Mouse (Mus musculus) forebrain, embryonic 16.5 days (tissue): ENCODE measurements at regions not wholly inside any gene's neighbourhood (a gene's known extent, or its start where the extent isn't known, plus 50 kb on each side); places are given as distances from the start of the nearest gene placed in this dataset.
"Not testable (repeated sequence)": the region's sequence is repeated elsewhere in the genome, so short reads cannot be mapped to it uniquely, and the experiment has no call there.

Source experiments
- ATAC-seq: fragments of 200-750 bp; cut with Nextera tagmentation; 2 replicates; pipeline ENCODE4 v1.8.0; 2017; ENCODE audit warnings: mild to moderate bottlenecking, moderate library complexity
- H3K27ac ChIP-seq: fragments of 300-500 bp; sonication (generic); 2 replicates; pipeline ENCODE4 v1.5.1; 2014; ENCODE audit warnings: low read length, control low read depth
- H3K27me3 ChIP-seq: fragments of 300-500 bp; sonication (generic); replicated peaks from 2 replicates; pipeline ENCODE4 v1.6.1; 2014; ENCODE audit warnings: low read length; ENCODE audit not compliant: control insufficient read depth, insufficient read depth
- H3K36me3 ChIP-seq: fragments of 300-500 bp; sonication (generic); 2 replicates; pipeline ENCODE4 v1.6.1; 2014; ENCODE audit not compliant: control insufficient read depth, insufficient read depth
- H3K4me1 ChIP-seq: fragments of 300-500 bp; sonication (generic); replicated peaks from 2 replicates; pipeline ENCODE4 v1.6.1; 2014; ENCODE audit warnings: low read length; ENCODE audit not compliant: control insufficient read depth, insufficient read depth
- H3K4me2 ChIP-seq: fragments of 300-500 bp; sonication (generic); 2 replicates; pipeline ENCODE4 v1.6.1; 2014; ENCODE audit warnings: mild to moderate bottlenecking, low read length, control low read depth
- H3K4me3 ChIP-seq: fragments of 300-500 bp; sonication (generic); replicated peaks from 2 replicates; pipeline ENCODE4 v1.5.1; 2014; ENCODE audit warnings: mild to moderate bottlenecking, low read length, control low read depth
- H3K9ac ChIP-seq: fragments of 300-500 bp; sonication (generic); replicated peaks from 2 replicates; pipeline ENCODE4 v1.6.1; 2014; ENCODE audit warnings: low read depth, low read length, control low read depth
- H3K9me3 ChIP-seq: fragments of 300-500 bp; sonication (generic); 2 replicates; pipeline ENCODE4 v1.6.1; 2016; ENCODE audit warnings: low read length; ENCODE audit not compliant: control insufficient read depth
- WGBS: fragments of 180-500 bp; shearing (Covaris S2); extraction: QIAGEN DNeasy Blood & Tissue Kit; methylation state at CpG from one replicate; pipeline ENCODE4 v1.1.7; 2014; 5-methylcytosine and 5-hydroxymethylcytosine counted together

GRCm38 (mm10) chr19:27099921-27100320 lies 116.4 kb upstream of the Vldlr start:
- H3K9me3 ChIP-seq, result no peaks in the 10 kb centered on the region
- 70% methylated on average over 1 of the region's 1 CpGs for WGBS
- H3K9ac ChIP-seq, result no peak overlapping the region
- H3K4me1 ChIP-seq, result no peaks in the 10 kb centered on the region
- no peak for ATAC-seq
- H3K4me3 ChIP-seq, result no peak overlapping the region
- no peaks in the 10 kb centered on the region for H3K27me3 ChIP-seq
- no peak overlapping the region for H3K4me2 ChIP-seq
- no peaks in the 10 kb centered on the region for H3K36me3 ChIP-seq
- no peak overlapping the region for H3K27ac ChIP-seq

- ATAC-seq, result no peak
- H3K4me2 ChIP-seq, result no peak overlapping the region
- H3K36me3 ChIP-seq, result no peaks in the 10 kb centered on the region
- 93% methylated on average over 2 of the region's 2 CpGs for WGBS
- H3K27ac ChIP-seq, result no peak overlapping the region
- H3K27me3 ChIP-seq, result no peaks in the 10 kb centered on the region
- no peak overlapping the region for H3K4me3 ChIP-seq
- H3K9me3 ChIP-seq, result no peaks in the 10 kb centered on the region
- no peak overlapping the region for H3K9ac ChIP-seq
- H3K4me1 ChIP-seq, result no peaks in the 10 kb centered on the region
Measured at GRCm38 (mm10) chr19:27110437-27110836, 105.8 kb upstream of the Vldlr start.

- no peak for ATAC-seq
- H3K27me3 ChIP-seq, result no peaks in the 10 kb centered on the region
- H3K4me3 ChIP-seq, result no peak overlapping the region
- H3K4me2 ChIP-seq, result no peak overlapping the region
- no peak overlapping the region for H3K9ac ChIP-seq
- H3K36me3 ChIP-seq, result no peaks in the 10 kb centered on the region
- WGBS, result 34% methylated on average over 5 of the region's 5 CpGs
- H3K27ac ChIP-seq, result no peak overlapping the region
- H3K4me1 ChIP-seq, result peaks cover 24% of the 10 kb centered on the region
- H3K9me3 ChIP-seq, result no peaks in the 10 kb centered on the region
Measured at GRCm38 (mm10) chr19:27120876-27121275, 95.4 kb upstream of the Vldlr start.

GRCm38 (mm10) chr19:27122348-27122747 lies 93.9 kb upstream of the Vldlr start:
- Histone ChIP-seq H3K9me3 (no peaks in the 10 kb centered on the region), H3K4me1 (peaks cover 24% of the 10 kb centered on the region), H3K9ac (no peak overlapping the region), H3K27me3 (no peaks in the 10 kb centered on the region), H3K4me2 (no peak overlapping the region), H3K36me3 (no peaks in the 10 kb centered on the region), H3K4me3 (no peak overlapping the region), H3K27ac (peak overlapping the region; percentile 49)
- WGBS, result 40% methylated on average over 5 of the region's 5 CpGs
- peak; percentile 52 for ATAC-seq

- H3K4me1 ChIP-seq, result peaks cover 24% of the 10 kb centered on the region
- 23% methylated on average over 8 of the region's 8 CpGs for WGBS
- H3K4me3 ChIP-seq, result no peak overlapping the region
- no peak overlapping the region for H3K9ac ChIP-seq
- ATAC-seq, result peak; percentile 74
- peak overlapping the region; percentile 28 for H3K4me2 ChIP-seq
- H3K27me3 ChIP-seq, result no peaks in the 10 kb centered on the region
- H3K27ac ChIP-seq, result peak overlapping the region; percentile 49
- H3K9me3 ChIP-seq, result no peaks in the 10 kb centered on the region
- no peaks in the 10 kb centered on the region for H3K36me3 ChIP-seq
Measured at GRCm38 (mm10) chr19:27123334-27123733, 93.0 kb upstream of the Vldlr start.

- H3K4me2 ChIP-seq, result peak overlapping the region; percentile 28
- H3K9ac ChIP-seq, result no peak overlapping the region
- H3K36me3 ChIP-seq, result no peaks in the 10 kb centered on the region
- H3K9me3 ChIP-seq, result no peaks in the 10 kb centered on the region
- peak overlapping the region; percentile 49 for H3K27ac ChIP-seq
- peaks cover 24% of the 10 kb centered on the region for H3K4me1 ChIP-seq
- ATAC-seq, result peak; percentile 29; the same call in 1 of the 2 replicates
- H3K4me3 ChIP-seq, result no peak overlapping the region
- H3K27me3 ChIP-seq, result no peaks in the 10 kb centered on the region
- WGBS, result 53% methylated on average over 11 of the region's 11 CpGs
Measured at GRCm38 (mm10) chr19:27123806-27124469, 92.3 kb upstream of the Vldlr start.

GRCm38 (mm10) chr19:27128501-27128900 lies 87.8 kb upstream of the Vldlr start:
- not testable (repeated sequence) for H3K36me3 ChIP-seq, H3K9me3 ChIP-seq, H3K4me2 ChIP-seq, H3K27me3 ChIP-seq, H3K27ac ChIP-seq, H3K4me1 ChIP-seq, ATAC-seq, H3K4me3 ChIP-seq, H3K9ac ChIP-seq
- WGBS, result 90% methylated on average over 4 of the region's 4 CpGs

GRCm38 (mm10) chr19:27134360-27134759 lies 81.9 kb upstream of the Vldlr start:
- no peaks in the 10 kb centered on the region for H3K27me3 ChIP-seq
- ATAC-seq, result no peak
- no peak overlapping the region for H3K9ac ChIP-seq
- no peaks in the 10 kb centered on the region for H3K36me3 ChIP-seq
- H3K27ac ChIP-seq, result no peak overlapping the region
- no peaks in the 10 kb centered on the region for H3K9me3 ChIP-seq
- WGBS, result 85% methylated on average over 5 of the region's 5 CpGs
- no peaks in the 10 kb centered on the region for H3K4me1 ChIP-seq
- H3K4me2 ChIP-seq, result no peak overlapping the region
- no peak overlapping the region for H3K4me3 ChIP-seq

GRCm38 (mm10) chr19:27140892-27141291 lies 75.4 kb upstream of the Vldlr start:
- no peaks in the 10 kb centered on the region for H3K36me3 ChIP-seq
- no peak for ATAC-seq
- no peaks in the 10 kb centered on the region for H3K9me3 ChIP-seq
- no peak overlapping the region for H3K9ac ChIP-seq
- H3K4me2 ChIP-seq, result no peak overlapping the region
- 85% methylated on average over 3 of the region's 3 CpGs for WGBS
- H3K27ac ChIP-seq, result no peak overlapping the region
- H3K27me3 ChIP-seq, result no peaks in the 10 kb centered on the region
- H3K4me3 ChIP-seq, result no peak overlapping the region
- H3K4me1 ChIP-seq, result peaks cover 3% of the 10 kb centered on the region; the same call in 1 of the 2 replicates

- H3K36me3 ChIP-seq, result no peaks in the 10 kb centered on the region
- WGBS, result 83% methylated on average over 4 of the region's 4 CpGs
Measured at GRCm38 (mm10) chr19:27142181-27142580, 74.1 kb upstream of the Vldlr start.

More at GRCm38 (mm10) chr19:27142181-27142580, 74.1 kb upstream of the Vldlr start:
- Histone ChIP-seq H3K9ac (no peak overlapping the region), H3K4me3 (no peak overlapping the region), H3K4me2 (no peak overlapping the region), H3K27ac (no peak overlapping the region), H3K4me1 (peaks cover 3% of the 10 kb centered on the region; the same call in 1 of the 2 replicates), H3K27me3 (no peaks in the 10 kb centered on the region), H3K9me3 (no peaks in the 10 kb centered on the region)
- ATAC-seq, result no peak
